Mouse (Mus musculus) G1E (cell line): ENCODE results near the gene Atf7ip.

Experiments used
- CTCF ChIP-seq: IDR thresholded peaks from 2 replicates; pipeline ENCODE4 v1.5.1; 2012; ENCODE audit warnings: low read depth, low read length, inconsistent platforms, mixed read lengths
- GATA1 ChIP-seq: IDR thresholded peaks from 2 replicates; pipeline ENCODE4 v1.6.1; 2012; ENCODE audit warnings: borderline replicate concordance, low read length, inconsistent platforms, mixed read lengths
- GATA2 ChIP-seq: IDR thresholded peaks from 2 replicates; pipeline ENCODE4 v1.6.1; 2012; ENCODE audit warnings: low read depth, low read length, inconsistent platforms, borderline replicate concordance
- TAL1 ChIP-seq: conservative IDR thresholded peaks from 2 replicates; pipeline ENCODE4 v1.6.1; 2012; ENCODE audit warnings: low read depth, low read length, inconsistent platforms, mixed read lengths

DNA sequence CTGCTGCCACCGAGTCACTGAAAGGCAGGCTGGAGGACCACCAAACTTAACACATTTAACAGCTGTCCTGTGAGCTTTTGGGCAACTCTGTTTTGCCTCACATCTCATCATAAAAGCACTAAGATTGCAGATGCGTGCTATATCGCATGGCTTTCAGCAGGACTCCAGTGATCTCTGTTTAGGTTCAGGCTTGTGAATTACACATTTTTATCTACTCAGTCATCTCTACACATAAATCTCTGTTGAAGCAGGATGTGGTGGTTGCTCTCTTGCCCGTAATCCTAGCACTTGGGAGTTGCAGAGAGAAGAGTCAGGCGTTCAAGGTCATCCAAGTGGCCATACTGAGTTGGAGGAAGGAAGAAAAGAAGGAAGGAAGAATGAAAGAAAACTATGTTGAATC, 14.3 kb upstream of the Atf7ip start:
- TF ChIP-seq CTCF (no peak), GATA1 (no peak), TAL1 (no peak), GATA2 (no peak)
